Mouse (Mus musculus) midbrain, embryonic 14.5 days (tissue): ENCODE measurements around the gene Mrps18b. TPM values are rescaled to one million over a fixed set of nuclear protein-coding genes. Genes with fewer than 3 reads are reported as not detected.

Experiments used
- ATAC-seq: fragments of 200-750 bp; cut with Nextera tagmentation; 2 replicates; pipeline ENCODE4 v1.8.0; 2017; ENCODE audit warnings: moderate number of reproducible peaks, moderate library complexity; ENCODE audit not compliant: low FRiP score, low TSS enrichment
- DNase-seq: peaks from one replicate; pipeline ENCODE4 v3.0.0-alpha.2; 2015
- H3K27ac ChIP-seq: fragments of 300-500 bp; sonication (generic); replicated peaks from 2 replicates; pipeline ENCODE4 v1.5.1; 2014; ENCODE audit warnings: mild to moderate bottlenecking, low read depth, low read length, moderate library complexity
- H3K27me3 ChIP-seq: fragments of 300-500 bp; sonication (generic); 2 replicates; pipeline ENCODE4 v1.6.1; 2014; ENCODE audit warnings: low read length, control low read depth, mixed read lengths; ENCODE audit not compliant: control insufficient read depth, insufficient read depth
- H3K36me3 ChIP-seq: fragments of 300-500 bp; sonication (generic); 2 replicates; pipeline ENCODE4 v1.6.1; 2014; ENCODE audit warnings: low read length, control low read depth; ENCODE audit not compliant: control insufficient read depth, insufficient read depth
- H3K4me1 ChIP-seq: fragments of 300-500 bp; sonication (generic); 2 replicates; pipeline ENCODE4 v1.6.1; 2014; ENCODE audit warnings: mild to moderate bottlenecking, antibody characterized with exemption, low read length, control low read depth; ENCODE audit not compliant: control insufficient read depth, insufficient read depth
- H3K4me2 ChIP-seq: fragments of 300-500 bp; sonication (generic); 2 replicates; pipeline ENCODE4 v1.6.1; 2014; ENCODE audit warnings: mild to moderate bottlenecking, low read length, moderate library complexity
- H3K4me3 ChIP-seq: fragments of 300-500 bp; sonication (generic); replicated peaks from 2 replicates; pipeline ENCODE4 v1.5.1; 2014; ENCODE audit warnings: low read depth, low read length
- H3K9ac ChIP-seq: fragments of 300-500 bp; sonication (generic); replicated peaks from 2 replicates; pipeline ENCODE4 v1.6.1; 2014; ENCODE audit warnings: mild to moderate bottlenecking, low read length, moderate library complexity
- H3K9me3 ChIP-seq: fragments of 300-500 bp; sonication (generic); 2 replicates; pipeline ENCODE4 v1.6.1; 2016; ENCODE audit warnings: low read length, control low read depth, mixed read lengths; ENCODE audit not compliant: control insufficient read depth
- WGBS: fragments of 180-500 bp; shearing (Covaris S2); extraction: QIAGEN DNeasy Blood & Tissue Kit; methylation state at CpG from one replicate; pipeline ENCODE4 v1.1.7; 2014; 5-methylcytosine and 5-hydroxymethylcytosine counted together
- polyA plus RNA-seq: library from polyadenylated mRNA; unstranded; fragments of >200 nt; fragmentation: Nextera tagmentation; extraction: Ambion mirVana; gene quantifications from 2 replicates; pipeline ENCODE4 v1.2.1, GENCODE M21; 2014

Mrps18b gene
- polyA plus RNA-seq, 1 experiment from 2014 or later = 55.3 TPM

GRCm38 (mm10) chr17:35920862-35921562 lies 4.8 kb upstream of the Mrps18b start:
- peak overlapping the region; percentile 92 for H3K27ac ChIP-seq
- H3K4me3 ChIP-seq = no peak overlapping the region
- H3K27me3 ChIP-seq = no peaks in the 10 kb centered on the region
- no peaks in the 10 kb centered on the region for H3K9me3 ChIP-seq
- 72% methylated on average over 5 of the region's 5 CpGs for WGBS
- peaks cover 29% of the 10 kb centered on the region for H3K36me3 ChIP-seq
- H3K4me1 ChIP-seq = peaks cover 30% of the 10 kb centered on the region
- ATAC-seq = no peak
- H3K9ac ChIP-seq = peak overlapping the region; percentile 17; the same call in 1 of the 2 replicates
- DNase-seq = peak; percentile 81
- H3K4me2 ChIP-seq = peak overlapping the region; percentile 65

DNA sequence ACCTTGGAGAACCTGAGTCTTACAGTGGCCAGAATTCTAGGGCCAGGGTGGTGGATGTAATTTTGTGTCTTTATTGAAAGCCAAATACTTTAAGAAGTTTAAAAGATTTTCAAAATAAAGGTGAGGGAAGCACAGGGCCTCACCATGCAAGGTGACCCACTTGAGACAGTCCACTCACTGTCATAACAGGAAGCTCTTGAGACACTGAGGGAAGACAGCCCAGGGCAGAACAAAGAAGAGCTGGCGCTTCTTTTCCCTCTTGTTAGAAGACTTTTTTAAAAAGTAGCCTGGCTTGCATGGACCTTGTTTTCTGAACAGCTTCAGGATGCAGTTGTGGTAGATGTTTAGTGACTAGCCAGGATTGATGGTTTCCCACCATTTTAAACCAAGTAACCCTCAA lies 4.2 kb upstream of the Mrps18b start:
- DNase-seq (peak; percentile 12), ATAC-seq (no peak)
- H3K27ac ChIP-seq = peak overlapping the region; percentile 92
- 63% methylated on average over 1 of the region's 1 CpGs for WGBS
- peak overlapping the region; percentile 59 for H3K9ac ChIP-seq
- H3K4me2 ChIP-seq = peak overlapping the region; percentile 65
- H3K4me3 ChIP-seq = peak overlapping the region; percentile 79; the same call in 1 of the 2 replicates
- H3K4me1 ChIP-seq = peaks cover 33% of the 10 kb centered on the region
- no peaks in the 10 kb centered on the region for H3K9me3 ChIP-seq
- H3K27me3 ChIP-seq = no peaks in the 10 kb centered on the region
- peaks cover 23% of the 10 kb centered on the region for H3K36me3 ChIP-seq

GRCm38 (mm10) chr17:35919864-35920301 lies 3.7 kb upstream of the Mrps18b start:
- Histone ChIP-seq H3K9ac (peak overlapping the region; percentile 59), H3K4me3 (peak overlapping the region; percentile 79), H3K27me3 (no peaks in the 10 kb centered on the region), H3K9me3 (no peaks in the 10 kb centered on the region), H3K27ac (peak overlapping the region; percentile 92), H3K36me3 (peaks cover 18% of the 10 kb centered on the region), H3K4me1 (peaks cover 34% of the 10 kb centered on the region), H3K4me2 (peak overlapping the region; percentile 65)
- ATAC-seq = no peak
- WGBS = 40% methylated on average over 6 of the region's 6 CpGs
- peak; percentile 42 for DNase-seq

DNA sequence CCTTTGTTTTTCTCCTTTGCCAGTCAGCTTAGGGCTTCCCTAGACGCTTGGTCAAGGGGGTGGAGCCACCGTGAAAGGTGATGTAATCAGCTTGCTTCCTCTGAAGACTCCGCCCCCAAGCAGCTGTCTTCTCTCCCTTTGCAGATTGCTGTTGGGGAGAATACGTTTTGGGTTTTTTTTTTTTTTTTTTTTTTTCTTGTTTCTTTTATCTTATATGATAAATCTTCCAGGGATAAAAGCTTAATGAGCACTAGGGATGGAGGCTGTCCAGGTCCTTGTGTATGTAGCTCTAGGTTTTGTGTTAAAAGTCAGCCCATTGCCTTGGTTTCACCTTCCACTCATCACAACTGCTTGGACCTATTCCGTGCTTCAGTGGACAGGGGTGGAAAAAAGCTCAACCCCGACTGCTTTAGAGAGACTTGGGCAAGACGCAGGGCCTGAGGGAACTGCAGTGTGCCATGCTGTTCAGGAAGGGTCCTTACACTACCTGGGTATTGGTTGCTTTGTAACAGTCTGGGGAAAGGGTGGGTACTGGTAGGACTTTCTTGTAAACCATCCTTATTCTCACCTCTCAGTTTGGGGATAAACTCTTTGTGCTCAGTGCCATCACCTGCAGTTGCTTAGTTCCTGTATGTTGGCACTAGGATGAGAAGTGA lies 3.0 kb upstream of the Mrps18b start:
- Histone ChIP-seq H3K4me3 (peak overlapping the region; percentile 79), H3K36me3 (peaks cover 11% of the 10 kb centered on the region), H3K4me1 (peaks cover 34% of the 10 kb centered on the region), H3K27me3 (no peaks in the 10 kb centered on the region), H3K9ac (peak overlapping the region; percentile 99), H3K27ac (peak overlapping the region; percentile 92), H3K4me2 (peak overlapping the region; percentile 65), H3K9me3 (no peaks in the 10 kb centered on the region)
- 5% methylated on average over 7 of the region's 7 CpGs for WGBS
- peak; percentile 98 for DNase-seq
- peak; percentile 51 for ATAC-seq

DNA sequence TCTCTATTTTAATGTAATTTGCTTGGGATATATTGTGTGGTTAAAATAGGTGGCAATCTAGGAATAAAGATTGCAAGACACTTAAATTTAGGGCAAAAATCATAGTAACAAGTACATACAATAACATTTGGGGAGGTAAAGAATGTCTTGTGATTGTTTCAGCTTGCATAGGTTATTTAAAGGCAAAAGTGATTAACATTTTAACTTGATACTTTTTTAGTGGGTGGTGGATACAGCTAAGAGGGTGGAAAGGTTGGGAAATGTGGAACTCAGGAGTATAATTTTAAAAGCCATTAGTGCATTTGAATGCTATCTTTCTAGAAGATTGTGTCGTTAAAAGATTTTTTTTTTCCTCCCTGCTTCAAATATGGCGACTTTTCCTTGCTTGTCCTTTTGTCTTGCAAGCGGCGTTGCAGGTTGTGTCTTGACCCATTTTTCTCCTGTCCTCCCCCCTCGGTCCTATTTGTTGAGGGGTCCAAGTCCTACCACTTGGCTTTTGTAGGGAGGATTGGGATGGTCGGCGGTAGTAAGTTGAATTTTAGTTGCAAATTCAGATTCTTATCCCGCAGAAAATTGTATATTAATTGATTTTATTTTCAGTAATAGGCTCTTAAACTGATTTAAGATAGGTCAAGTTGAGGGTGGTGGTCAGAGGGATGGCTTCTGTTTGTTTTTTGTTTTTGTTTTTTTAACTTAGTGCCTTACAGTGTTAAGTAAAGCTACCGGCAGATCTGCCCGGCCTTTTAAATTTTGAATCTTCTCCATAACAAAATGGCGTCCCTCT lies 2.3 kb upstream of the Mrps18b start:
- H3K4me1 ChIP-seq = peaks cover 34% of the 10 kb centered on the region
- DNase-seq (peak; percentile 84), ATAC-seq (no peak)
- 0% methylated on average over 11 of the region's 11 CpGs for WGBS
- no peaks in the 10 kb centered on the region for H3K27me3 ChIP-seq
- peaks cover 9% of the 10 kb centered on the region for H3K36me3 ChIP-seq
- peak overlapping the region; percentile 65 for H3K4me2 ChIP-seq
- peak overlapping the region; percentile 79 for H3K4me3 ChIP-seq
- H3K9ac ChIP-seq = peak overlapping the region; percentile 99
- peak overlapping the region; percentile 92 for H3K27ac ChIP-seq
- no peaks in the 10 kb centered on the region for H3K9me3 ChIP-seq

- DNase-seq = peak; percentile 89
- Histone ChIP-seq H3K27me3 (no peaks in the 10 kb centered on the region), H3K36me3 (peaks cover 13% of the 10 kb centered on the region), H3K9me3 (no peaks in the 10 kb centered on the region), H3K4me3 (peak overlapping the region; percentile 79), H3K4me1 (peaks cover 34% of the 10 kb centered on the region), H3K27ac (peak overlapping the region; percentile 92), H3K9ac (peak overlapping the region; percentile 99), H3K4me2 (peak overlapping the region; percentile 65)
- under 1% methylated on average over 13 of the region's 13 CpGs for WGBS
- peak; percentile 13 for ATAC-seq
Observed at GRCm38 (mm10) chr17:35917463-35918251, 1.5 kb upstream of the Mrps18b start.

DNA sequence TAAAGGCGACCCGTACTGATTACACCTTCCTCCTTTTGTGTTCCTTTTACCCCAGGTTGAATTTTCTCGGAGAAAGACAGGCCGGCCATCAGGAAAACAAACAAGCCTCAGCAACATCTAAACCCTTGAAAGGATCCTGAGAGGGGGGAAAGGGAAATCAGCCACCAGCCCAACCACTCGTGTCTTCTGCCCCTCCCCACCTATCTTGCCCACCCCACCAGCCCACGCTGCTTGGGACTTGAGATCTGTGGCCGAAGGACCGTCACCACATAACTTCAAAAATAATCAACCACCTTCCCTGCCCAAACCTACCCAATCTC lies 914 bp upstream of the Mrps18b start:
- Histone ChIP-seq H3K27me3 (no peaks in the 10 kb centered on the region), H3K27ac (peak overlapping the region; percentile 92), H3K9ac (peak overlapping the region; percentile 99), H3K9me3 (no peaks in the 10 kb centered on the region), H3K4me3 (peak overlapping the region; percentile 79), H3K36me3 (peaks cover 15% of the 10 kb centered on the region), H3K4me1 (peaks cover 34% of the 10 kb centered on the region), H3K4me2 (peak overlapping the region; percentile 65)
- ATAC-seq (no peak), DNase-seq (peak; percentile 63)
- 0% methylated on average over 8 of the region's 8 CpGs for WGBS
